Mouse (Mus musculus) left cerebral cortex, adult 2 months (tissue): ENCODE measurements around the gene Sytl1. TPM values are rescaled to one million over a fixed set of nuclear protein-coding genes. Genes with fewer than 3 reads are reported as not detected.

ENCODE experiments used
- DNase-seq, 2 experiments: peaks; one replicate each; pipeline ENCODE4 v3.0.0; 2021 to 2022; ENCODE audit warnings: low spot score in 2 of 2, mixed read lengths in 1 of 2; ENCODE audit errors: extremely low spot score in 1 of 2
- H3K27ac ChIP-seq: fragments of 200-600 bp; 2 replicates; pipeline ENCODE4 v1.8.1; 2022
- H3K4me3 ChIP-seq: fragments of 200-600 bp; 2 replicates; pipeline ENCODE4 v1.8.1; 2022
- CTCF ChIP-seq: fragments of 200-600 bp; IDR thresholded peaks from 2 replicates; pipeline ENCODE4 v1.8.1; 2022; ENCODE audit warnings: antibody characterized with exemption, mild to moderate bottlenecking, moderate library complexity
- intact Hi-C: fragments of 180-260 bp; cut with DNase I; formaldehyde crosslinking; loops from one replicate; pipeline ENCODE4 v1.15.1; 2025
- long read RNA-seq, 2 experiments: library from polyadenylated mRNA; stranded (forward); transcript quantifications; one replicate each; pipeline ENCODE4 v2.0.0; 2021; ENCODE audit warnings: borderline mapping rate in 2 of 2
- total RNA-seq, 2 experiments: library from RNA; stranded (reverse); gene quantifications; 2 replicates each; pipeline ENCODE4 v1.2.3; 2021

Gene Sytl1
- 1 to 10 TPM; 3.0 TPM for total RNA-seq
- long read RNA-seq, experiment 1, partial matches to known transcripts = 2 of 4 reads
- long read RNA-seq, experiment 1, other reads (novel, unspliced or antisense) = 0 of 4 reads
- long read RNA-seq, experiment 2, partial matches to known transcripts = 1 of 4 reads
- long read RNA-seq, experiment 2, other reads (novel, unspliced or antisense) = 2 of 4 reads

DNA sequence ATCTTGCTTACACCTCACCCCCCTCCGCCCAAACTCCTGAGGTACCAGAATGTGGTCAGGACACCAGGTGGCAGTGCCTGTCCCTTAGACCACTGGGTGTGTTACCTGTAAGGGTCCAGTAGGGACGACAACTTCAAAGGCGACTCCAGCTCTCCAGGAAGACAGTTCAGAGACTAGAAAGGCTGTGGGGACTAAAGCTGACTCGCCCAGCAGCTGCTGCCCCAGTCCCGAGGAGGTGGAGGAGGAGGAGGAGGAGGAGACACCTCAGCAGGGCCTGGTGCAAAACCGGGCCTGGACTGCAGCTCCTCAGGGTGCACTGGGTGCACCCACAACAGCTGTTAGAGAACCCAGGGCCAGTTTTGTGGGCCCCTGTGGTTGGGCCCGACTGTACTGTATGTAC, at the start of gene Sytl1:
Gene Sytl1 (minus strand): TSS at position 232 of the 400 bp plus-strand sequence.
- intact Hi-C loops = no loop called here
- H3K27ac ChIP-seq = no peak within 1 kb of the TSS
- TF ChIP-seq CTCF = no peak
- no peak within 1 kb of the TSS for H3K4me3 ChIP-seq
- DNase-seq = no peak

DNA sequence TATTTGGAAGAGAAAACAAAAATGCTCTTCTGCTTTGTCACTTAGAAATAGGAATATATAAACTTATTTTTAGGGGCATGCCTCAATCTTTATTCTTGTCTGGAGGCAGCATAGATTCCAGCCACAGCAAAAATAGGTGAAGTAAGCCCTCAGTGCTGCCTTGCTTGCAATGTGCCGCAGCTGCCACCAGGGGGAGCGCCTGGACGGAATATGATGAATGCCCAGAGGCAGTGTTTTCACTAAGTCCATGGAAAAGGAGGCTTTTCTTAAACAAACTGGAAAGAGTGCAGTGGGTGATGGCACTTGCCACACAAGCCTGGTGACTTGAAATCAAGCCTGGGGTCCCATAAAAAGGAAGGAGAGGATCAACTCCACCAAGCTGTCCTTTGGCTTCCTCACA, 47.0 kb upstream of the Sytl1 start:
- peak; percentile 83 to 94 for DNase-seq
- peak; percentile 100 for TF ChIP-seq CTCF
- intact Hi-C loops = loop anchor here (2.0 to 10.0 kb wide), 3 partner anchors 31 to 141 kb away; no protein-coding TSS in a partner anchor
- peak overlapping the region; percentile 41; the same call in 1 of the 2 replicates for H3K27ac ChIP-seq
- no peak overlapping the region for H3K4me3 ChIP-seq

DNA sequence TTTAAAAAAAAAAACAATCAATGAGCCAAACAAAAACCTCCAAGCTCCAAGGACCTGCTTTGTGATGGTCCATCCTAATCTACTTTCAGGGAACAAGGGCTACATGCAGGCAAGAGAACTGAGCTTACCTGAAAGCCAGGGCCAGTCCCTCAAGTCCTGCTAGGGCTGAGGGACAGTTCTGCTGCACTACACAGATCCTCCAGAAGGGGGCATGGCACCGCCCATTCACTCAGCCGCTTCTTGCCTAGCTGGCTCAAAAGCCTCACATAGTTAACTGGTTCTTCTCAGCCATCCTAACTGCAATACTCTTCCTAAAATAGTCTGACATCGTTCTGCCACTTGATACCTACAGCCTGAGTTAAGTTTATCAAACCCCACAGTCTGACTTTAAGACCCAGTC, 44.4 kb upstream of the Sytl1 start:
- peak; percentile 85 for TF ChIP-seq CTCF
- intact Hi-C loops = no loop called here
- H3K4me3 ChIP-seq = no peak overlapping the region
- H3K27ac ChIP-seq = no peak overlapping the region
- peak in 1 of 2 experiments; percentile 69 for DNase-seq

DNA sequence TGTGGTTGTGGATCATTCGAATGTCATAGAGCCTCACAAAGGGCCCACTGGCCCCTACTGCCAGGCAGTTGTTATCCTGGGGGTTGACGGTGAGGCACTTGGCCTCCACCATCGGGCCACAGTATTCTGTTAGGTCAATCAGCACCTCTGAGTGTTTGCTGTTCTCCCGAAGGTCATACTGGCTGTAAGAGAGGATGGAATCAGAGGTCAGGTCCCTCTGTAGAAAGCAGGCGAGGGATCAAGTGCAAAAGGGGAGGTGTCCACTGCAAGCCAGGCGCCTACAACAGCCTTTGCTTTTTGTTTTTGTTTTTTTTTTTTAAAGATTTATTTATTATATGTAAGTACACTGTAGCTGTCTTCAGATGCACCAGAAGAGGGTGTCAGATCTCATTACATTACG, 42.9 kb upstream of the Sytl1 start:
- DNase-seq = no peak
- intact Hi-C loops = no loop called here
- Histone ChIP-seq H3K4me3 (no peak overlapping the region), H3K27ac (no peak overlapping the region)
- TF ChIP-seq CTCF = no peak

DNA sequence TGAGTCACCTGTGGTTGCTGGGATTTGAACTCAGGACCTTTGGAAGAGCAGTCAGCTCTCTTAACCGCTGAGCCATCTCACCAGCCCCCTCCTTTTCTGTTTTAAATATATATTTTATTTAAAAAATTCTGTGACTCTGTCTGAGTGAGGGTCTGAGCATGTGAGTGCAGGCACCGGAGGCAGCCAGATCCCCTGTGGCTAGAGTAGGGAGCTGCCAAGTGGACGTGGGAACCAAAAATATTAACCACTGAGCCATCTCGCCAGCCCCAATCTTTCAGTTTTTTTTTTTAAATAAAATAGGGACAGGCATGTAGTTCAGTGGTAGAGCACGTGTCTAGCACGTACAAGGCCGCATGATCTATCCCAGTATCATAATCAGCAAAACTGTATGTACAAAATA, 41.9 kb upstream of the Sytl1 start:
- intact Hi-C loops = loop anchor here (5.0 kb wide), 1 partner anchor 357 kb away; no protein-coding TSS in a partner anchor
- no peak for TF ChIP-seq CTCF
- no peak for DNase-seq
- Histone ChIP-seq H3K4me3 (no peak overlapping the region), H3K27ac (no peak overlapping the region)

DNA sequence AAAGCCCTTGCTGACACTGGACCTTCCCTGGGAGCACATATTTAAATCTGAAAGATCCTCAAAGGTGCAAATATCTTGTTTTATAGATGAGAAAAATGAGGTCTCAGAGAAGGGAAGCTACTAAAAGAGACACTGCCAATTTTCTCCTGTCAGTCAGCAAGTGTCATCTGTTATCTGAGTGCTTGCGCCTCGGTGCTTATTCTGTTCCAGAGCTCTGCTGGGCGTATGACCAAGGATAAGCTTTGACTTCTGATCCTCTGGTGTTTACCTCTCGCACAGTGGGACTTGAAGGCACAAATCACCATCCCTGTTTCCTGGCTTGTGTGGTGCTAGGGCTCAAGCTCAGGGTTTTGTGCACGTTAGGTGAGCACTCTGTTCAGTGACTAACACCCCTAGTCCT, 39.8 kb upstream of the Sytl1 start:
- DNase-seq = no peak
- intact Hi-C loops = loop anchor here (5.0 kb wide), 1 partner anchor 355 kb away; no protein-coding TSS in a partner anchor
- no peak for TF ChIP-seq CTCF
- Histone ChIP-seq H3K27ac (no peak overlapping the region), H3K4me3 (no peak overlapping the region)

DNA sequence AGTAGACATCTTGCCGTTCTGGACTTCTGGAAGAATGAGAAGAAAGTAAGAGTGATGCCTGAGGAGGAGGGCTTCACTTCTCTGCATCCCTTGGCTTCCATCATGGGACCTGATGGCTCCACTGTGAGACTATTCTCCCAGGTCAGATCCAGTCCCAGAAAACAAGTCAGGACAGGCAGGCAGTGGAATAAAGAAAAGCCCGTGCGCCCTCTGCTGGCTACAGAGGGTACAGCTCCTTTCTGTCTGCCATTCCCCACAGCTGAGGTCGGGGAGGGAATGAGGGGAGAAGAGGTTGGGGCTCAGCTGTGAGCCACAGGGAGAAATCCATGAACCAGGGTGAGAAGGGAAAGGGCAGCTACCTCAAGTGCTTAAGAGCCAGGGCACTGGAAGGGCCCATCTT, 38.9 kb upstream of the Sytl1 start:
- intact Hi-C loops = loop anchor here (5.0 kb wide), 1 partner anchor 355 kb away; no protein-coding TSS in a partner anchor
- peak; percentile 67 to 76 for DNase-seq

DNA sequence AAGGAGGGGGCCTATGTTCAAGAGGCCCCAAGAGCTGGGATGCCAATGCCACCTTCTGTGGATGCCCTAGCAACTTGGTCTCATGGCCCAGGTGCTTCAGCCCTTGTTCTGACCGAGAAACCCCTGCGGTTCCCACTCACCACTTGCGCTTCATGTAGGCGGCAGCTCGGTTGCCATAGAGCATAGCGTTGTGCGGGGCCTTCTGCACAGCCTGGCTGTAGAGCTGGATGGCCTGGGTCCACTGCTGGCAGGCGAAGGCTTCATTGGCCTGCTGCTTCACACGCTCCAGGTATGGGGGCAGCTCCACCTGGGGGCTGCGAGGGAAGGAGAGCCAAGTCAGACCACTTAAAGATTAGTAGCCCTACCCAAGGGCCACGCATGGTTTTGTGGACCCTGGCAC, 37.5 kb upstream of the Sytl1 start:
- TF ChIP-seq CTCF = no peak
- DNase-seq = no peak
- peak overlapping the region; percentile 88 for H3K27ac ChIP-seq
- intact Hi-C loops = loop anchor here (5.0 kb wide), 1 partner anchor 353 kb away; no protein-coding TSS in a partner anchor
- H3K4me3 ChIP-seq = no peak overlapping the region

More for the DNA sequence above, 38.9 kb upstream of the Sytl1 start:
- peak; percentile 96 for TF ChIP-seq CTCF
- Histone ChIP-seq H3K4me3 (no peak overlapping the region), H3K27ac (no peak overlapping the region)

DNA sequence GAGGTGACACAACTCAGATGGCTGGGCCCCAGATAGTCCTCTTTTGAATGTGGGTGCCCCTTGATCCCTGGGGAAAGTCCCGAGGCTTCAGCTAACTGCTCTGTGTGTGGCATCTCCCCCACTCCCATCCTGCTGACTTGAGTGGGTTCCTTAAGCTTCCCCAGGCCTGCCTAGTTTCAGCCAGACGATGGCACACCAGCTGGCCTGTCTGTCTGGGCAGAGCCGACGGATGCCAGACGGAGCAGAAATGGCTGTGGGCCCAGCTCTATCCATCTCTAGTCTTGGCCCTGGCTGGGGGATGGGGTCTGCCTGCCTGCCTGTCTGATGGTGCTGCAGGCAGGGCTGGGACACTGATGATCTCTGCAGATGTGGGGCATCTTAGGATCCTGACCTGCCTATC, 36.8 kb upstream of the Sytl1 start:
- no peak for TF ChIP-seq CTCF
- peak; percentile 38 to 58 for DNase-seq
- intact Hi-C loops = loop anchor here (2.0 to 10.0 kb wide), 4 partner anchors 87 to 352 kb away; partner anchors contain the start of genes Cd164l2 and Gpr3
- Histone ChIP-seq H3K4me3 (no peak overlapping the region), H3K27ac (peak overlapping the region; percentile 88)

DNA sequence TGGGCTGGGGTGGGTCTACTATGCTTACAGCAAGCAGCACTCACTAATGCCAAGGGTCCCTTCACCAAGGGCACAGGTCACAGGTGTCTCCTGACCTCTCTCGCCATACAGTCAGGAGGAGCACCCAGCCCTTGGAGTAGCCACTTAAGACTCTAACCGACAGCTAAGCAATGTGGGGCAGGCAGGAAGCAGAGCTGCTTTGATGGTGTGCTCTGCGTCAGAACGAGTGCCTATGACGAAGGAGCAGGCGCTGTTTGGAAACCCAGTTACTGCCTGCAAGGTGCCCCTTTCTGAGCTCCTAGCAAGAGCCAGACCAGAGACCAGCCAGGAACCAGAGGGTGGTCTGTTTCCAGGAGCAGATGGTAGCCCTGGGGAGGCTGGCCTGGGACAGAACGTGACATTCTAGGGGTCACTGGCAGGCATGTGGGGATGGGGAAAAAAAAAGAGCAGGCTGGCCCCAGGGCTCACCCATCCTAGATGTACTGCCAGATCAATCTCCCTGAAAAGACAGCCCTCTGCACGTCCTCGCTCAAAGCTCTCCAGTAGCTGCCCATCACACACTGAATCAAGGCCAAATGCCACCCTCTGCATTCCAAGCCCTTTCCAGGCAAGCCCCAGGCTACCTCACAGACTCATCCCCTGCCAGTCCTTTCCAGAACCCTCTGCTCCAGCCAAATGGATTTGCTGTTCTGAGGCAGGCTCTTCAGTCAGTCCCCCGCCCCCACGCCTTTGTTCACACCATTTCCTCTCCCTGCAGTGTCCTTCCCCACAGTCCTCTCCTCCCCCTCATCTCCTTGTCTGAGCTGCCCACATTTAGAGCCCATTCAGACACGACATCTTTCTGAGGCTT, 35.8 kb upstream of the Sytl1 start:
- DNase-seq = peak; percentile 70 to 82
- intact Hi-C loops = loop anchor here (2.0 to 10.0 kb wide), 3 partner anchors 86 to 290 kb away; partner anchors contain the start of genes Cd164l2 and Gpr3
- Histone ChIP-seq H3K4me3 (no peak overlapping the region), H3K27ac (peak overlapping the region; percentile 88)
- no peak for TF ChIP-seq CTCF

DNA sequence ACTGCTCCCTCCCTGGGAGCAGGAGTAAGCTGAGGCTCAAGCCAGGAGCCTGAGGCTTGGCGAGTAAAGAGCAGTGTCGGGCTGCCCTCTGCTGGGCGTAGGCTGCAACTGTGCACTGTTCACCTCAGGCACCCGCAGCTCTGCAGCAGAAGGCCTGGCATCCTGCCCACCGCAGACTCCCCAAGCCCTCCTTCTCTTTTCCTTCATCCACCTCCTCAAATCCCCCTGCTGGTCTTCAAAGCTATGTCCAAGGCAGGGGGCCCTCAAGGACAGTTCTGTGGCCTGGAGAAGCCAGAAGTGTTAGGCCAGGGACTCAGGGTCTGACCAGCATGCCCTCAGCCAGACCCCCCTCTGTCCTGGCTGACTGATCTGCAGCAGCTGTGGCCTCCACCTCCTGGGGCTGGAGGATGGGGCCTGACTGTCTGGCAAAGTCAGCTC, 34.9 kb upstream of the Sytl1 start:
- H3K27ac ChIP-seq = peak overlapping the region; percentile 88
- TF ChIP-seq CTCF = peak; percentile 96
- peak; percentile 82 to 83 for DNase-seq
- intact Hi-C loops = loop anchor here (1.0 to 10.0 kb wide), 5 partner anchors 47 to 289 kb away; partner anchors contain the start of genes Cd164l2 and Gpr3
- H3K4me3 ChIP-seq = no peak overlapping the region

DNA sequence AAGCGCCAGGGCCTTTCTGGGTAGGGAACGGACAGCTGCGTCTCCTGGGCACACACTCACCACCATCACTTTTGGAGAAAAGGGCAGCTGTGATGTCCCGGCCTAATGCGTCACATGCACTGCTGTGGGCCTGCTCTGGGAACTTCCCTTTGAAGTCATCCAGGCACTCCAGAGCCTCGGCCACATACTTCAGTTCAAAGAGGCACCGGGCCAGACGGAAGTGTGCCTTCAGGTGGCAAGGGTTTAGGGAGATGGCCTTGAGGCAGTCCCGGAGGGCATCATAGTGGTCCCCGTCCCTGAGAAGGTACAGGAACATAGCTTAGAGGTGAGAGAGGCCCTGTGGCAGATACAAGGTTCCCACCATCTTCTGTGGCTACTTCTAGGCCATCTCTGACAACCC, 34.4 kb upstream of the Sytl1 start:
- intact Hi-C loops = loop anchor here (1.0 to 10.0 kb wide), 3 partner anchors 47 to 223 kb away; no protein-coding TSS in a partner anchor
- H3K4me3 ChIP-seq = no peak overlapping the region
- TF ChIP-seq CTCF = no peak
- no peak for DNase-seq
- H3K27ac ChIP-seq = peak overlapping the region; percentile 88
